Mouse (Mus musculus) spleen, postnatal 4 days (tissue): Measurements from ENCODE around the gene Nbea.

Experiments
- DNase-seq, 2 experiments: peaks; one replicate each; pipeline ENCODE4 v3.0.0; 2022; ENCODE audit warnings: low spot score in 2 of 2

Nbea gene

DNA sequence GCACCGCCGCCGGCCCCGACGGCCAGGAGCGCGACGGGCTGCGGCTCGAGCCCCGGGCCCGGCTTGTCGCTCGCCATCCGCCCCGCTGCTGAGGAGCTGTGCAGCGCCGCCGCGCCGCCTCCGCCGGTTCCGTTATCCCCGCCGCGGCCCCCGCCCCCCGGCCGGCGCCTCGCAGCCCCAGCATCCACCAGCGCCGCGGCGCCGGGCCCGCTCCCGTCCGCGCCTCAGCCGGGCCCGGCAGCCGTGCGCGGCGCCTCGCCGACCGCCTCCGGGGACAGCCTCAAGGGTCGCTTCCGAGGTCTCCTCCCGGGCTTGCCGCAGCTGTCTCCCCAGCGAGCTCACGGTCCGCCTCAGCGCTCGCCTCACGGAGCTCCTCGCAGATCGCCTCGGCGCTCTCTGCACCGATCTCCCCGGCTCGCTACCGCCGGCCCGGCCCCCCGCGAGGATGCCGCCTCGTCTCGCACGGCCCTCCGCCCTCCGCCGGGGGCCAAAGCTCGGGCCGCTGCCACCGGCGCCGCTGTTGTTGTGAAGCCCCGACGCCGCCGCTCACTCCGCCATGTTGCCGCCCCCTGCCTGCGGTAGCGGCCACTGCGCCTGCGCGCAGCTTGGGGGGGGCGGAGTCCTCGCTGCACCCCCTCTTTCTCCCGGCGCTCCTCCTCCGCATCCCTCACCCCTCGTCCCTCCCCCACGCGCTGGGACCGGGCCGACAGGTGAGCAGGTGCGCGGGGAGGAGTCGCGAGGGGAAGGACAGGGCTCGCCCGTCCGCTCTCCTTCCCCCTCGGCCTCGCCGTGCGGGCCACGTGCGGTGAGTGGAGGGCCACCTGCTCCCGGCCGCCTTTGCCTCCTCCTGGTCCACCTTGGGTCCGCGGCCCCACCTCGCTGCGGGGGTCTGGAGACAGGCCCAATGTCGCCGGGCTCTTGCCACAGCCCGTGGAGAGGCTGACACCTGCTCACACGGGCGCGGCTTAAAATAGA, at the start of gene Nbea:
Gene Nbea (minus strand): TSS at position 543 of the 975 bp plus-strand sequence.
- DNase-seq, result peak; percentile 16 to 66

GRCm38 (mm10) chr3:56229283-56229682, 45.8 kb upstream of the Nbea start:
- DNase-seq, result no peak

DNA sequence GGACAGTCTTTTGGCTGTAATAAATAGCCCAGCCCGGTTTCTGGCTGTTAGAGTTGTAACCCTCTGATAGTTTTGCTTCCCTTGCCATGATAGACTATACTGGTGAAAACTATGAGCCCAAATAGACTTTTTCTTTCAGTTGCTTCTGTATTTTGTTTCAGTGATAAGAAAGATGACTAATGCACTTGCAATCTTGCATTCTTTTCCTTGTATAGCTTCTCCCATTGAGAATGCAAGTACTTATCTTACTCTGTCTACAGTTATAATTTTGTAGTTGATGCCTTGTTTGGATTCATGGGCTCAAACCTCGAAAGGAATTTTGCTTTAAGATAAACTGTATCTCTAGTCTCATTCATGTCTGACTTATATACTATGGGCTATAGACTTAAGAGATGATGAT, 32.5 kb upstream of the Nbea start:
- no peak for DNase-seq

DNA sequence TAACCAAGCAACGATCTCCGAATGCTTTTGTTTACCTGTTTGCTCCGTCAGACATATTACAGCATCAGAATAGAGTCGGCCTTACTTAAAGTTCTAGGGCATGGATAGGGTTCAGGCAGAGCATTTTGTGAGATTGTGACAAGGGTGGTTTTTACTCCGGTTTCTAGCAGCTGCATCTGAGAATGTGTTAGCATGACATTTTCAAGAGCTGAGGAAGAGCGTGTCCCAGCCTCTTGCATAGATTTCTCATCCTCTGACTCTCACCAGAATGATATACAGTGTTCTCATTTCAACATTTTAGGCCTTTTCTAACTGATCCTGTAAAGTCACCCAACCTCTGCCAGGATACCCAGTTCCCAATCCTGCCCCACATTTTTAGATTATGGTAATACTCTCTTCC, 20.5 kb upstream of the Nbea start:
- no peak for DNase-seq

DNA sequence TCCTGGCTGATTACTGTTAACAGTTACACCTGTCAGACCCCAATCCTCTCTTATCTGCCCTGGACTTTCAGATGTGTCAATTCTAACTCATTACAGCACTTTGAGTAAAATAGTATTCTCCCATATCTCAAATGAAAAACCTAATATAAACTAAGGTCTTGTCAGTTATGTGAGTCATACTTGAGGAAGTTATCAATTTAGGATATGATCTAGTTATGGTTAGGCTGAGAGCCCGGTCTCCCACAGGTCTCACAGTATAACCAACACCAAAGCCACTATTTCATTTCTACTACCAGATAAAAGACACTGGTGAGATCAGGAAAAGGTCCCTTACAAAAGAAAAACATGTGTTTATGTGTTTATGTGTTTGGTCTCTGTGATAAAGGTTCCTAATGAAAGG, 4.7 kb upstream of the Nbea start:
- DNase-seq, result no peak

DNA sequence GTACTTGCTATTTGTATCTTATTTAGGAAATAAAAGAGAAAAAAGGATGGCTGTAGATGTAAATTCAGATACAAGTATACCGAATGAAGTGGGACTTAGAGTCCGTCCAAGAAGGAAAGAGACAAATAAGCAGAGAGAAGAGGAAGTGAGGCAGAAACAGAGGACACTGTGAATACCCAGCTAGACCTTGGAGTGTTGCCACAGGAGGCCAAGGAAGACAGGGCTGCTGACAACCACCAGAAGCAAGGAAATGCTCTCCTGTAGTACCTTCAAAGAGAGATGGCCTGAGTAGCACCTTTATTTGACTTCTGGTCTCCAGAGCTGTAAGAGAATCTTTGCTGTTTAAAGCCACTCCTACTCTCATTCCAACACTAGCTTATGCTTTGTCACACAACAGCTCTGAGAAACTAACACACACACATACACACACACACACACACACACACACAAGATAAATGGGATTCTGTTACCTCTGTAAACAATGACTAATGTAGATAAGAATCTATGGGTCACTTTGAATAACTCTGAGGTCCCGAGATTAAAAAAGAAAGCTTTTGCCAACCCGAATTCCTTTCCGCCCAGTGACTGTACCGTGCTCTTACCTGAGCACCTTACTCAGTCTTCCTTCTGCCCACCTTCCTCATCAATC, 3.8 kb upstream of the Nbea start:
- DNase-seq, result no peak

GRCm38 (mm10) chr3:56182371-56183158, 936 bp downstream of the Nbea start:
- no peak for DNase-seq

DNA sequence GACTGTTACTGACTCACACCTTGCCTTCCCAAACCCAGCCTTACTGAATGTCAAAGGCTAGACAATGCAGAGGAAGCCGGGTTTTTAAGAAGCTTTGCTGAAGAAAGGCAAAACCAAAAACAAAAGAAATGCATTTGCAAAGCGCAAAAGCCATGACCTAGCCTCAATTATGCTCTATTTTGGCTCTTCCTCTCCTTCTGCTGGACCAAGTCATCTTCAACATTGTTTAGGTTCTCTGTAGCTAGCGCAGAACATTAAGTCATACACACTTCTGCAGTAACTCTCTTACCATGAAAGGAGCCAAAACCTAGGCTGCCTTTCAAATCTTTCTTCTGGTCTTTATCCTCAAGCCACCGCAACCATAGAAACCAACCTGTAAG, 1.5 kb downstream of the Nbea start:
- no peak for DNase-seq

DNA sequence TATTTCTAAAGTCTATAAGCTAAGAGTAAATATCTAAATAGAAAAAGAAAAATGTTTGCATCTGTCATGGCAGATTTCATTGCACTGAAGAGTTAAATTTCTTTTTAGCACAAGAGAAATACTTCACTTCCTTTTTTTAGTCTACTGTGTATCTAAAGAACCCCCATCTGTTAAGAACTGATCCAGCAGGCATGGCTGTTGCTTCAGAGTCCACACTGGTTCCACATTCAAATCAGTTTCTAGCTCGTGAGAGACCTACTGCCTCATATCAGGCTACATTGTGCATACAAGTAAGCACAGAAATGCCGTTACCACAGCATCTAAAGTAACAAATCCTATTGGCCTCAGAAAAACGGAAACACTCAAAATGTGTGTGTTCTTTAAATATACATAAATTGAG, 2.5 kb downstream of the Nbea start:
- DNase-seq, result no peak

DNA sequence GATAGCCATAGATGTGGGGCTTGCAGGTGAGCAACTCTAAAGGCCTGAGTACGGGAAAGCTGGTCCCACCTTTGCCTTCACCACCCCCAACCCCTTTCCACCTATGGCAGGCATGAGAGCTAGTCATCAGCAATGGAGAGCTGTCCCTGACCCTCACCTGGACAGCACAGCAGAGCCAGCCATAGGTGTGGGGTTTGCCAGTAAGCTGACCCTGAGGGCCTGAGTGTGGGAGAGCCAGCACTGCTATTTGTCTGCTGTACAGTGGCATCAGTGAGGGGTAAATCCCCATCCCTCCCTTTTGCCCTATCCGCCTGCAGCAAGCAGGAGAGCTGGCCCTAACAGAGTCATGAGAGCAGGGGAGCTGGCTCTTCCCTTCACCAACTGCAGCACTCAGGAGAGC, 25.6 kb downstream of the Nbea start:
- DNase-seq, result no peak

GRCm38 (mm10) chr3:56126674-56127073, 56.8 kb downstream of the Nbea start:
- DNase-seq, result no peak

GRCm38 (mm10) chr3:56116647-56117046, 66.9 kb downstream of the Nbea start:
- DNase-seq, result no peak

GRCm38 (mm10) chr3:56108101-56108500, 75.4 kb downstream of the Nbea start:
- DNase-seq, result no peak

DNA sequence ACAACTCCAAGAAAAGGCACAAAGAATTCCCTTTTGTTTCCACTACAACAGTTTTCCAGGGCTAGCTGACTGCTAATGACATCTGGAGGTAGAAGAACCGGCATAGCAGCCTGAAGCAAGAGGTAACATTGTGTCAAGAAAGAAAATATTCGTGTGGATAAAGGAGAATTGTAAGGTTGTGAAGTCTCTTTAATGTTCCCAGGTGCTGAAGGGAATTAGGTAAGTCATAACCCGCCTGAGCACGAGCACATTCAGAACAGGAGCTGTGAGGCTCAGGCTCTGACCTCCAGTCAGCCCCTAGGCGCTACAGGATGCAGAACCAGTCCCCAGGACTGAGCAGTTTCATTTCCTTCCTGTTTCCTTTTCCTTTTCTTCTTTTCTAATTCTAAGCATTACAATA, 86.4 kb downstream of the Nbea start:
- no peak for DNase-seq

GRCm38 (mm10) chr3:56079015-56079612, 104.4 kb downstream of the Nbea start:
- no peak for DNase-seq

DNA sequence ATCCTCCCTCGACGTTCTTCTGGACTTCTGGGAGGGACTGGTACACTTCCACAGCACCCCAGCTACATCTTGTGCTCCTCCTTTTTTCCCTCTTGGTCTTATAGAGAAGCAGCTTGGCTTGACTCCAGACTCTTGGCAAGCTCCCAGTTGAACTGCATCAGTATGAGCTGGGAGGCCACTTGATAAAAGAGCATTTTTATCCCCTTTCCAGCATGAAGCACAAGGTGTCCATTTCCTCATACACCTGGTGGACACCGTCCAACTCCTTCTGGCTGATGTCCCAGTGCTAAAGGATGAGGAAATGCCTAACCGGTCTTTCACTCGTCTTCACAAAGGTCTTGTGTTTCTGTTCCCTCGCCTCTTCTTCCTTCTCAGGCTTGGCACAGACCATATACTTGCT, 115.7 kb downstream of the Nbea start:
- no peak for DNase-seq

- DNase-seq, result no peak
These were observed 117.0 kb downstream of the Nbea start for GRCm38 (mm10) chr3:56066360-56067040.

DNA sequence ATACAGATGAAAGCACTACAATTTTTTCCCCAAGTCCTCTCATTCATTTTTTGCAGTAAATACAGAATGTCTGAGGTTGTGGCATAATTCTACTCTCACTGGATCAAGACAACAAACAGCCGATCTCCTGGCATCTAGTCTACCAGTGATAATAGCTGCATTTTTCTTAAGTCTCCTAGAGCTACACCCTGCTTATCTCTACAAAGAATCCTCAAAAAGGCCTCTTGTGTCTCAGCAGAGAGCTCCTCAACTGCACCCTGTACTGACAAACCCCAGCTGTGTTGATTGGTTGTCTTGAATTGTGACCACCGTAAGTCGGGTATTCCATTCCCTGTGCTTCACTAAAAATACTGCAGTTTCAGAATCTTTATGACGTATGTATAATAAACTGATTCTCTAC, 118.3 kb downstream of the Nbea start:
- DNase-seq, result no peak

- no peak for DNase-seq
These were observed 137.7 kb downstream of the Nbea start for GRCm38 (mm10) chr3:56045659-56046336.

DNA sequence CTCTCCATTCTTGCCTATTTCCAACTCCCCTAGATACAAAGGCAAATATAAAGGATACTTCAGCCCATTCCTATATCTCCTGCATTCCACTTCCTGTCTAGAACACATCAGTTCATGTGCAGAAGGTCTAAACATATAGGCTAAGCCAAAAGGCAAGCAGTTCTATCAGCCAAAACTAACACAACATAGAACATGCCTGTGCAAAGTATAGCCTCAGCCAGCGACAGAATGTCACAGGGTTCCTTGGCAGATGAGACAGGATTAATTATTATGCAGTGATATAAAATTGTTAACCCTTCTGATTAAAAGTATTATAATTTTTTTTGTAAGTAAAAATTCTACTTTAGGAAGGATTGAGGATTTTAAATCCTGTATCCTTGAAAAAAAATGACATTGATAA, 140.4 kb downstream of the Nbea start:
- no peak for DNase-seq

DNA sequence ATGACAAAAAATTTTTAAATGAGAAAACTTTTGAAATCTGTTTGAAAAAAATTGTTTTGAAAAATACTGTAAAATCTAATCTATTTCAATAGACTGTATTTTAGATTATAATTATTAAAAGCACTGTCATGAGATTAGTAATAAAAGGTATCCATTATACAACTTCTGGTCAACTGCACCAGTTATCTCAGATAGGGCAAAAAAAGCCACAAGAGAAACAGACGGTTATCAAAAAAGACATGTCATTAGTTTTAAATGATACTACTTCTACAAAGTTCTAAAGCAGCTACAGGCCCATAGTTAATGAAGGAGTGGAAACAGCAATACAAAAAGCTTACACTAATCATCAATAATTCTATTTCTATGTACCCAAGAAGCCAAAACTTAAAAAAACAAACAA, 144.0 kb downstream of the Nbea start:
- no peak for DNase-seq
